Mouse (Mus musculus) retina, embryonic 14.5 days (tissue): ENCODE measurements around the gene Pik3r3.
"Not testable (repeated sequence)": the region's sequence is repeated elsewhere in the genome, so short reads cannot be mapped to it uniquely, and the experiment has no call there.

Experiments
- DNase-seq: peaks from one replicate; pipeline ENCODE4 v3.0.0-alpha.2; 2015; ENCODE audit warnings: low spot score

The Pik3r3 gene

DNA sequence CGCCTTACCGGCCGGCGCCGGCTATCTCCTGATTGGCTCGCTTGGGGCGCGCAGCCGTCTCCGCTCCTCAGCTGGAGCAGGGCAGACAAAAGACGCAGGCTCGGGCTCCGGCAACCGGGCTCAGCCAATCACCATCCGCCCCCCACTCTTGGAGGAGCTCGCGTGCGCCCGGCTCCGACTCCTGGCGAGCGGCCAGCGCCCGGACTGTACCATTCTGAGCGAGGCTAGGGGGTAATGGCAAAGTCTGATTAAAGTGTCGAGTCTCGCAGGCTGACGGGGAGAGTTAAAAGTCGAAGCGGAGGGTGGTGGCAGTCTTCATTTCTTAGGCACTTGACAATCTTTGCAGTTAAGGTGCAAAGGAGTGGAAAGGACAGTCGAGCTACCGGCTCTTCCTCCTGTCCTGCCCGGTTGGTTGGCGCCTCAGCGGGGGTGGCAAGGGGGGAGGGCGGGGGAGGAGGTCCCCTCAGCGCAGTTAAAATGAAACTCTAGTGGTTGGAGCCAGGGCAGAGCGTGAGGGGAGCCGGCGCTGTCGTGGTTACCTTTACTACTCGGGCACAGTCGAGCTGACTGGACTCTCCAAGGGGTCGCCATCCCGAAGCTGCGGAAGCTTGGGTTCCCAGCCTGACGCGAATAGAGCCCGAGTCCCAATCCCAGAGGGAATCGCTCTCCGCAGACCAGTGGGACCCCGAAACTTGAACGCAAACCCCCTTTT lies at the start of gene Pik3r3:
Pik3r3 (plus strand) TSS at position 479 of the 712 bp plus-strand sequence.
- DNase-seq: peak; percentile 99

DNA sequence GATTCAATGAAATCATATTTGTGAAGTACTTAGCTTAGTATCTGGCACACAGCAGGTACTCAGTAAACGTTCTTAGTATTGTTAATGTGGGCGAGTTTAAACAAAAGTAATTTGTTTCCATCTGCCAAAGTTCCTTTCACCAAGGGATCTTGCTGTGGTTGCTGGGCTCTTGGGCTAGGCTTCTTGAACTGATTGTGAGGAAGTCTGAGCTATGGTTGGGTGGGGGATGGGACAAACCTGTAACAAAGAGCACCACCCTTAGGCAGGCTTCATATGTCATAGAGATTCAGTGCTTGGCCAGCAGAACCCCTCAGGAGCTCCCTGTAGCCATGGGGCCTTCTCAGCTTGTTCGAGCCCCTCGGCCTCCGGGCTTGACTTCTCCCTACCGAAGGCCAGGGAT lies 48.3 kb upstream of the Pik3r3 start, which contains the start of the genes 1700042G07Rik and Gm49337:
1700042G07Rik (plus strand) TSS at position 301 of the 400 bp plus-strand sequence.
Gm49337 (plus strand) TSS at position 313 of the 400 bp plus-strand sequence.
- DNase-seq: no peak

DNA sequence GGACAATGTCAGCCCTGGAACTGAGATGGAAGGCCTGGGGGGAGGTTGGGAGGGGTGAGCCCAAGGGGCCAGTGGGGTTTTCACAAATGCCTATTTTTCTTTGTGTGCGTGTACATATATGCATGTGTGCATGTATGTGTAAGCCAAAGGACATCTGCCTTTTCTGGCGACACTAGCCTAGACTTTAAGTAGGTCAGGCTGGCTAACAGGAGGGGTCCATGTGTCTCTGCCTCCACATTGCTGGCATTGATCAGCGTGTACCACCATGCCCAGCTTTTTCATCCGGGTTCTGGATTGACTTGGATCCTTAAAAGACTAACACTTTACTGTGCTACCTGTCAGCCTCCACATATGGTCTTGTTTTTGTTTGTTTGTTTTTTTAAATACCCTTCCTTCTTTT lies 47.7 kb upstream of the Pik3r3 start:
- no peak for DNase-seq

DNA sequence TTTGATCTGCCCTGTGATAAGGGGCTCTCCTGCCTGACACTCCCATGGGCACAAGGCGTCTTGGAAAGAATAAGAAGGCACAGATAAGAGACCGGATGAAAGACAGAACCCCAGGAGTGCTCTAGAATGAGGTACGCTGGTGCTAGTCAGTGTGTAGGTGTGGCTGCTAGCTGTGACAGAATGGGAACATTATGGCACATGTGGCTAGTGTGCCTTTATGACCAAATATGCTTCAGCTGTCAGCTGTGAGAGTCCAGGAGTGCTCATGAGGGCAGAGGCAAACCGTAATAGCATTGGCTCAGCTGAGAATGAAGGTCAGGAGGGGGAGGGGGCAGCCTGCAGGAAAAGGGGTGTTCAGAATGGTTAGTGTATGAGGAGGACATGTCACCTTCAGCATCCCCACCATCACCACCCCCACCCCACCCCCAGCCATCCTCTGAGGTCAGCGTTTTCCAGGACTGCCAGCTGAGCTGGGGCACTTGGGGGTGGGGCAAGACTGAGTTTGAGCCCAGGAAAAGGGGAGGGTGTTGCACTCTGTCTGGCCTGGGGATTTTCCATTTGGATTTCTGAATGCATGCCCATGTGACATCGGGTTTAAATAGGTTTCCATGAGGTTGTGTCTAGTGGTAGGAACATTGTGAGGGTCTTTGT lies 46.8 kb upstream of the Pik3r3 start:
- DNase-seq: peak; percentile 57

DNA sequence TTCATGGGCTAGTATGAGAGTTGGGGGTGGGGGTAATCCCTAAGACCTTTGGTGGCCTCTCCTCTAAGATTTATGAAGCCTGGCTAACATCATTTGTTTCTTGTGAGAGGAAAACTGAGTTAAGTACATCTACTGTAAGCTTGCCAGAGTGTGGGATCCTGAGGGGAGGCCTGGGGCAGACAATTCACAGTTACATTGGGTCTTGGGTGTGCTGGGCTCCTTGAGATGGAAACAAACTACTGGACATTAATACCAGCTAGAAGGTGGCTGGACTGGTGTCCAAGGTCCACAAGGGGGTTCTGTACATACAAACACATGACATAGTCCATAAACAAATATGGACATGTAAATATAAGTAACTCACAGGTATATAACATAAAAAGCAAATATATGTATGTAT lies 46.3 kb upstream of the Pik3r3 start:
- DNase-seq: no peak

DNA sequence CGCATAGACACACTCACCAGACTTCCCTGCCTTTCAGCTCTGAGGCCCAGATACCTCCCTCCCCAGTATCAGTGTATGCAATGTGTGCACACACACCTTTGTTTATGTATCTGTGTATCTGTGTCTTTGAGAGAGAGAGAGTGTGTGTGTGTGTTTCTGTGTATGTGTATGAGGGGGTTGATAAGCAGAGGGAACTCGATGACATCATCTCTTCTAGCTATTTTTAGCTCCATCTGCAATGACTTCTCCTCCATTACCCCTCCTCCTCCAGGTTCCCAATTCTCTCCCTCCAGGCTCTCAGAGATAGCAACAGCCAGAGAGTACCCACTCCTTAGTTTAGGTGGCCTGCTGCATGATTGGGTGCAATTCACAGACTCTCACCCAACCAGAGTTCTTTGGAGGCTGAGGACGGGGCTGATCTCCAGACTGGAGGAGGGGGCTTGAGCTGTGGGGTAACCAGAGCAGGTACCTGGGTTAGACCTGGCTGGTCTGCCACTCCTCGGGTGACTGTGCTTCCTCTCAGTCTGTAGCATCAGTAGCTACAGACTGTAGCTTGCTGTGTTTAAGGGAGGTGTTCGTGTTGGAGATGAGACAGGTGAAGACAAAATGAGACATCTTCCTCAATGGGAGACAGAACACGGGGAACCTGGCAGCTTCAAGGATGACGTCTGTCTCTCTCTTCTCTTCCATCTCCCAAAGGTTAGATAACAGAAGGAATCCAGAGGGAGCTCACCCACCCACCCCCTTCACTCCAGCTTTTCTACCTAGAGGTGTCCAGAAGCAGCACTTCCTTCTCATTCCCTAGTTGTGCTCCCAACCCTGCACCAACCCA lies 45.5 kb upstream of the Pik3r3 start:
- no peak for DNase-seq

DNA sequence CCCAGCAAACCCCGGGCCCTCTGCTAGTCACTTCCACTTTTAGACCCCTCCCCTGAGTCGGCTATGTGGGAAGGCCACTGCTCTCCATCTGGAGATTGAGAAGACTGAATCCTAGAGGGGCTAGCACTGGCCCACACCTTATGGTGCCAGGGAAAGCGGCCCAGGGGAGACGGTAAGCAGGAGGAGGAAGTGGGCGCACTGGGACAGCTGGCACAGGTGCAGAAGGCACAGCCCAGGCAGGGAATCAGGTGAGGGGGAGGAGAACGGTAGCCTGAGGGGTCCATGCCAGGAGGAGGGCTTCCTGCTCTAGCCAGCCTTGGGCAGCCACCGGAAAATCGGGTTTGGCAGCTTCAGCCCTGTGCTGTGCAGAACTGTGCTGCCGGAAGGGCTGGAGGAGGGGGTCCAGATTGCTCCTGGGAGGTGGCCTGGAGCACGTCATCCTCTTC lies 44.9 kb upstream of the Pik3r3 start:
- peak; percentile 89 for DNase-seq

DNA sequence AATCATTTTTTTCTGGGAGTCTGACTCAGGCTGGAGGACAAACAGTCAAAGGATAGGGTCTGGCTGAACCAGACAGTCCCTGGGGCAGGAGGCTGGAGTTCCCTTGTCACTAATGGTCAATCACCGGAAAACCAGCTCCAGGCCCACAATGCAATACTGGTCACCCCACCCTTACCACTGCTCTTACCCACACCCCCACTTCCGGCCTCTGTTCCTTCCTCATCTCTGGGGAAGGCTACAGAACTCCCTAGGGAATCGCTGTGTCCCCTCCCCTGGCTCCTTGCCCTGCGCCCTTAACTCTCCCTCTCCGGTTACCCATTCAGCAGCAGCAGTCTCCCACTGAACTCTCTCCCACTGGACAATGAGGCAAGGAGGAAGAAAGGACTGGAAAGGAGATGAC lies 44.3 kb upstream of the Pik3r3 start:
- peak; percentile 69 for DNase-seq

DNA sequence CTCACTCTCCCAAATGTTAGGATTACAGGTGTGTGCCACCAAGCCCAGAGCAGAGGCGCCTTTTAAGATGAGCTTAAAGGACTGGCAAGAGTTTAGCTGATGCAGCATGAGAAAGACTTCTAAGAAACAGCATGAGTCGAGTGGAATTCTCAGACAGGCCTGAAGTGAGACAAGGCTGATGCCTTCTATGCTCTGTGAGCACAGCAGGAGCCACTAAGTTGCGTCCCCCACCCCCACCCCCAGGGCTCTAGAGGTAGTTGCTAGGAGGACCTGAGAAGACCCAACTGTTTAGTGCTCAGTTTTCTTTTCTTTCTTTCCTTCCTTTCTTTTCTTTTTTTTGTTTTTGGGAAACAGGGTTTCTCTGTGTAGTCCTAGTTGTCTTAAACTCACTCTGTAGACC lies 39.3 kb upstream of the Pik3r3 start:
- no peak for DNase-seq

DNA sequence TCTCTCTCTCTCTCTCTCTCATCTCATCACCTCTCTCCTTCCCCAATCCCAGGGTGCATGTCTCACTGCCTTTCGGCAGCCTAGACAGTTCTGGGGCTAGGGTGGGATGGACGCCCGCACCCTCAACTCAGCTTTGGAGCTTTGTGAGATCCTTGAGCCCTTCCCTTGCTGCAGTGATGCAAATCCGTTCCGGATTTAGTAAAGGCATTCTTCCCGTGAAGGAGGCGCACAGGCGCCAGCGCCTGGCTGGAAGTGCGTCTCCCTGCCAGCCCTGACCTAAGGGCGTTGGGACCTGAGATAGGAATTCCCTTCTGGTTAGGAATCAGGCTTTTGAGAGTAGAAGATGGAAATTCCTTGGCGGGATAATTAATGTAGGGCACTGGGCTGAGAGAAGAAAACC lies 38.7 kb upstream of the Pik3r3 start:
- DNase-seq: no peak

DNA sequence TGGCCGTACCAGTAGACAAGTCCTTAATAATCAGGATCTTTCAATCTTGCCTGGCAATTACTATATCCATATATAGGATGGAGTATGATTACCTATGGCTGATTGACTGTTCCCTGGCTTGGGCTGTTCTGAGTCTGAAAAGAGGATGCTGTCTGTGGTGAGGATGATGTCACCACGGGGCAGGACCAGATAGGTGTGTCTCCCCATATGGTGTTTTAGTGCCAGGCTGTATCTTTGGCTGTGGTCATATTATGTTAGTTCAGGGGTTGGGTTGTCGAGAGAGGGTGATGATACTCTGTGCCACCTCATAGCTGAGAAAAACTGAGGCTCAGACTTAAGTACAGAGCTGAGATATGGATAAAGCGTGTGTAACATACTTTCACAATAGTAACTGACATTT lies 36.3 kb upstream of the Pik3r3 start:
- no peak for DNase-seq

DNA sequence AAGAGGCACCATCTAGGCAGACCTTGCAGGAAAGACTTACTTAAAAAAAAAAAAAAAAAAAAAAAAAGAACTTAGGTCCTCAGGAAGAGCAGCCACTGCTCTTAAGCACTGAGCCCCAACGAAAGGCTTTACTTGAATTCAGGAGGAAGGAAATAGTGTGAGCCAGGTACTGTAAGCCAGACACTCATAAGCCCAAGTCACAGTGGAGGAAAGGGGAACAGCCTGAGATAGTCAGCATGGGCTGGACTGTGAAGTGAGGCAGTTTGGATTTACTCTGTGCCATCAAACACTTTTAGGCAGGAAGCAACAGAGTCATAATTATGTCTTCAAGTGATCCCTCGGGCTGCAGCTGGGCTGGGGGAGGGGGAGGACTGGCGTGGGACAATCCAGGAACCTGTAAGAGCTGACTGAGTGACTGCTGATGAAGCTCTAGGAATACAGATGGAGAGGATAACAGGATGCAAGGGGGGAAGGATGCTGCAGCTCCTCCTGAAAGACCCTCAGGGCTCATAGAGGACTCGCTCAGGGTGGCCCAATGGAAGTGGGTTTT lies 29.1 kb upstream of the Pik3r3 start:
- DNase-seq: no peak

DNA sequence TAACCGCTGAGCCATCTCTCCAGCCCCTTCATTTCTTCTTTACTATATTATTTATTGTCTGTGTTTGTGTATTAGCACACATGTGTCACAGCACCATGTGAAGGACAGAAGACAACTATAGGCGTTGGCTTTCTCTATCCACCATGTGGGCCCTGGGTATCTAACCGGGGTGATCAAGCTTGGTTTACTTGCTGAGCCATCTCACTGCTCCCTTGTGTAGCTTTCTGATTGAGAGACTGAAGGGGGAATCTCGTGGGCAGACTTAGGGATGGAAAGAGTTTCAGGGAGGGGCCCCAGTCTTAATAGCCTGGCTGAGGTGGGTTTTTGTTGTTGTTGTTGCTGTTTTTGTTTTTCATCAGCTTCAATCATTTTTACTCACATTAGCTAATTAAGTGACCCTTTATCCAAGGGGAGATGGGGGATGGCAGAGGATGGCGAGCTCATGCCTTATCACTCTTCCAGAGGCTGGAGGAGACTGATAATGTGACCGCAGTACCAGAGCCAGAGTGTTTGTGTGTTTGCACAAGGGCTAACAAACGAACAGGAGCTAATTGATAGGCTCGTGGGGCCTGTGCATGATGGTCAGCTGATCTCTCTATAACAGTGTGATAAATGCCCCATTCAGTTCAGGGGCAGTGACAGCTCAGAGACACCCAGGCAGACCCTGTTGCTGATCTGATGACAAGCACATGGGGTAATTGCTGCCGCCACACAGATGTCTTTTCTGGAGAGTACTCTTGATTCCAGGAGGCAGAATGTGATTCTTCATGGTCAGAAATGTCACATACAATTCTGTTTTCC lies 27.6 kb upstream of the Pik3r3 start:
- no peak for DNase-seq

DNA sequence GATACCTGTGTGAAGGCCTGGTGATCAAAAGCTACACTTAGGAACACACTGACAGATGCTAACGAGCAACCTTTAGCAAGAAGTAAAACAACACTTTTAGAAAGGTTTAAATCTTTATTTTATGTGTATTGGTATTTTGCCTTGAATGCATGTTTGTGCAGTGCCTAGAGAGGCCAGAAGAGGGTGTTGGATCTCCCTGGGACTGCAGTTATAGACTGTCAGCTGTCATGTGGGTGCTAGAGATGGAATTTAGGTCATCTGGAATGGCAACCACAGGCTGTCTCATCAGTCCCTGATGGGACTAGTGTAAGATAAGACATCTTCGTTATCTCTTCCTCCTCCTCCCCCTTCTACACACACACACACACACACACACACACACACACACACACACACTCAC lies 23.0 kb upstream of the Pik3r3 start:
- DNase-seq: peak; percentile 56

DNA sequence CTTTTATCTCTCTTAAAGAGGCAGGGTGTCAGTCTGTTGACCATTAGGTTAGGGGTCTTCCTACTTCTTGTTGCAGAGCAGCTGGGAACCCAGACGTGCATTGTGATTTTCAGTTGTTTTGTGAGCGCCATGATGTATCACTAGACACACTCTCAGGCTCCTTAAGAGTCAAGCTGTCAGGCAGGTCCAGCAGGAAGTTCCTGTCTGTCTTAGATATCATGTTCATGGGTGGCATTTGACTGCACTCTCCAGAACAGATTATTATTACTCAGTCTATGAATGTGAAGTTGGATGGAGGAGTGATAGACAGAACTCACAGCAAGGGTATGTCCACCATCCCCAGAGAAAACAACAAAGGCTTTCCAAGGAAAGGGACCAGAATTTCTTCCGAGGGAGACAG lies 17.0 kb upstream of the Pik3r3 start:
- no peak for DNase-seq

DNA sequence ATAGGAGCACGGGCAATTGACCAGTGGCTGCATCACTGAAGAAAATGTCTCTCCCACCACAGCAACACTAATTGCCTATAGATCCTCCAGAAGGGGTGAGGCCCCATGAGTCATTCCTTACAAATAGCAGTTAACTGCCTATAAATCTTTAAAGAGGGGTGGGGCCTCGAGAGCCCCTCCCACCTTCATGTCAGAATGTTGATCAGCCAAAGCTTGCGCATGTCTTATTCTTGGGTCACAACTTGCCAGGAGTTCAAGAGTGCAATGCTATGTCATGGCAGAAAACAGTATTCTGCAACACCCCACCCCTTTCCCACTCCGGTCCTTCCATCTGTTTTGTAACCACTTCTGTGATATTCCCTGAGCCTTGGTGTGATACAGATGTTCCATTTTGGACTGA lies 14.9 kb upstream of the Pik3r3 start:
- no peak for DNase-seq

DNA sequence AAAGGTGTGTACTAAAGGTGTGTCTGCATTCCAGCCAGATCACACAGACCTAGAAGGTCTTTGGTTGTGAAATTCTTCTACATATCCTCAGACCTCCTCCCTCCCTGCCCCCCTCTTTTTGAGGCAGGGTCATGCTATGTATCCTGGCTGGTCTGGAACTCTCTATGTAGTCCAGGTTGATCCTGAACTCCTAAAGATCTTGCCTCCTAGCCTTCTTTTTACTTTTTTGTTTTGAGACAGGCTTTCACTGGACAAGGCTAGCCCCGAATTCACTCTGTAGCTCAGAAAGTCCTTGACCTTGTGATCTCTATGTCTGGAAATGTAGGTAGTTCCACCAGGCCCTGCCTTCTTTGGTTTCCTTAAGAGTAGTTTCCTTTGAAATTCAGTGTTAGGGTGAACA lies 12.5 kb upstream of the Pik3r3 start:
- DNase-seq: no peak

DNA sequence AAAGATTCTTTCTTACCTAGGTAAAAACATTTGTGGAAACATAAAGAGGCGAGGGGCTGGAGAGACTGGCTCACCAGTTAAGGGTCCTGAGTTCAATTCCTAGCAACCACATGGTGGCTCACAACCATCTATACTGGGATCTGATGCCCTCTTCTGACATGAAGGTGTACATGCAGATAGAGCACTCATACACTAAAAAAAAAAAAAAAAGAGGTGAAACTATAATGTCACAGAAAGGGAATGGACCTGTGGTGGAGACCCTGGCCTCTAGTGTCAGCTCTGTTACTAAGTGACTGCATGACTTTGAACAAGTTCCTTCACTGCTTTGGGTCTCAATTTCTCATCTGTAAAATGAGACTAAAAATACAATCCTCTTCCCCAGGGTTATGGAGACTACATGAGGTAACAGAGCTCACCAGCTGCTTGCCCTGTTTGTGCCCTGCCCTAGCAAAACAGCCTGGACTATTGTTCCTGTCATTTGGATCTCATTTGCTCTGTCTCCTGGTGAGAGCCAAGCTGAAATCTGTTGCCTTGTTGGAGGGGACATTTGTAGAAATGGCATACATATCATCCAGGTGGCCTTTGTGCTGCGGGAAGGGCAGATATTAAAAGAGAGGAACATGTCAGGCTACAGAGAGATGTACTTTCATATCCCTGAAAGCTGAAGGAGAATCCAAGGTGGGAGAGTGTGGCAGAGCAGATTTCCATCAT lies 5.4 kb upstream of the Pik3r3 start:
- DNase-seq: no peak

DNA sequence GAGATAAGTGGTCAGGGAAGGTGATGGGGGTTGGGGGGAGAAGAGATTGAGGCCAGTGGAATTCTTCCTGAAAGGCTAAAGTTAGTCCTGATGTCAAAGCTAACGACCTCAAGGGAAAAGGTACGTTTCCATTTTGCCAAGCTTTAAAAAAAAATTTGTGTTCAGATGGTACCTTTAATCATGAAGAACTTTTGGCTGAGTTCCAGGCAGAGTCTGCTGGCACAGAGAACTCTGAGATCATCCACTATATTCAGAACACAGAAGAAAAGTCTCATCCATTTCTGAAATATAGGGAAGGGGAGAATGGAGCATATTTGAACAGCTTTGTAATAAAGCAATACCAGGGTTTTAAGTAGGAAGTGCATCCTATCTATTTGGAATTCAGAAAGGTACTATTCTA lies 4.4 kb upstream of the Pik3r3 start:
- DNase-seq: no peak

DNA sequence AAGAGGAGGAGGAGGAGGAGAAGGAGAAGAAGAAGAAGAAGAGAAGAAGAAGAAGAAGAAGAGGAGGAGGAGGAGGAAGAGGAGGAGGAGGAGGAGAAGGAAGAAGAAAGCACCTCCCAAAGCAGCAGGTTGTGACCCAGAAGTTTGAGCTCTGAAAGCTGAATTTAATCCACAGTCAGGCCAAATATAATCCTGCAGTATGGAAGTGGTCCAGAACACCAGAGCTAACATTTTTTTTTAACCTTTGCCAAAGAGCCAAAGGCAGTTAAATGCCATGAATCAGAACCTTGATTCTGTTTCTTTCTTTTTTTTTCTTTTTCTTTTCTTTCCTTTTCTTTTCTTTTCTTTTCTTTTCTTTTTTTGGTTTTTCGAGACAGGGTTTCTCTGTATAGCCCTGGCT lies 3.8 kb upstream of the Pik3r3 start:
- DNase-seq: not testable (repeated sequence)

DNA sequence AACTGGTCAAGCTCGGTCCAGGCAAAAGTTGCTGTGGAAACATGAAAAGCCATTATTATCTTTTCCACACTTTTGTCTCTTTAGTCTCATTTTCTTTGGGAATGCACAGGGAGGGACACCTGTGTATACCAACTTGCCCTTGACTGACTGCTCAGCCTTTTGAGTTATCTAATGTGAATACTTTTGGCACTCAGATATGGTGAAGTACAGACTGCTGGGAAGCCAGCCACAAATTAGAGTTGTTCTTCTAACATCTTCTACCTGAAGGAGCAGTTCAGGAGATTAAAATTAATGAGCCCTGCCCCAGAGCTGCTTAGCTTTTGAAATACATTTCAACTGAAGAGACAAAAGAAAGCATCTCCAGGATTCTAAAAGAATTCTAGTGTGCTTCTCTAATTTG lies 2.4 kb upstream of the Pik3r3 start:
- no peak for DNase-seq
